Mouse (Mus musculus) liver (tissue): ENCODE data around the gene Chad.

Source experiments
- DNase-seq: peaks from one replicate; pipeline ENCODE4 v3.0.0-alpha.2; 2020; ENCODE audit warnings: mixed read lengths

The Chad gene

GRCm38 (mm10) chr11:94564437-94565150, at the start of gene Chad:
Chad (plus strand) TSS chr11:94565047.
- DNase-seq, result peak; percentile 48

- peak; percentile 42 for DNase-seq
Measured at GRCm38 (mm10) chr11:94521219-94521843, 43.5 kb upstream of the Chad start, which contains the start of gene Mycbpap. Mycbpap (minus strand) TSS chr11:94521742.

DNA sequence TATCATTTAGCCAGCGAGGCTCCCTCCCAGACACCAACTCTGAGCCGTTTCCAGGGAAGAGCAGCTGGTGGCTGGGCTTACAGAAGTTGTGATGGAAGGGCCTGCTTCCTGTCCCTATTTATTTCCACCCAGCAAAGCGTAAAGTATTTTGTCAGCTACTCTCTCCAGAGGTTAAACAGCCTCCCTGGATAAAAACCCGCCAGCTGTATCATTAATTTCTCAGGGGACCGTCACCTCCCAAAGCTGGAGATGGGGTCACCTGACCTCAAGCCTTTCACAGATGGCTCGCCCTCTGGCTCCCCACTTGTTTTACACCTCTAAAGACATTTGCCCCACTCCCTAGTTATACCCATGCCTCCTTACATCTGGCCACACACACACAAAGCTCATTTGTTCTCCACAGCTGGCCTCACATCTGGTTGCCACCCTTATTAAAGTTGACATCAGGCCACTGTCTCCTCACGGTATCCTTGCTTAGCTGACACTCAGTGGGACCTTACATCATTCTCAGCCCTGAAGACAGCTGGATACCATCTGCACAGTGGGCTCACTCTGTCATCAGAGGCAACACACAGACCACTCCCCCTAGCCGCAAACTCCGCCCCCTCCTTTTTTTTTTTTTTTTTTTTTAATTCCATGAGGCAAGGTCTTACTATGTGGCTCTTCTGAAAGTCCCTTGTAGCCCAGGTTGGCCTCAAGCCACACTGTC, 38.5 kb upstream of the Chad start:
- no peak for DNase-seq

- DNase-seq, result no peak
Measured at GRCm38 (mm10) chr11:94528879-94529278, 36.0 kb upstream of the Chad start.

- no peak for DNase-seq
Measured at GRCm38 (mm10) chr11:94533171-94533570, 31.7 kb upstream of the Chad start.

DNA sequence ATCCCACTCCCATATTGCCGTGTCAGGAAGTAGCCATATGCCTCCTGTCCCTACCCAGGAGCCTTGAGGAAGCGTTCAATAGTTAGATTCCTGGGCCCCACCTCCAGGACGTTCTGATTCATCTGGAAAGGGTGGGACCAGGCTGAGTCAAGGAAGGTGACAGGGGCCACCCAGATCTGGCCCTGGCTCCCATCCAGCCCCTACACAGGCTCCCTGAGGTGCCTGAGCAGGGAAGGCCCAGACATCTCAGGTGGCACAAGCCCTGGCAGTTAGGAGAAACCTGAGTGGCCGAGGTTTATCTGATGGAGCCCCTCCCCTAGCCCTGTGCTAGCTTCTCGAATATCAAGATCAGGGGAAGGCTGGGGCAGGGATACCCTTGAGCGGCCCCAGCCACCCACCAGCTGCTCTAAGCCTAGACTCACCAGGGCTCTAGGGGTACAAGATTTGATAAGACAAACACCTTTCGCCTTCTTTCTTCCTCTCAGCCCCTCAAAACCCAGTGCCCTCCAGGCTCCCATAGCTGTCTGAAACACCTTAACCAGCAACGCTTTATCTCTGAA, 26.0 kb upstream of the Chad start:
- DNase-seq, result no peak

- DNase-seq, result no peak
Measured at GRCm38 (mm10) chr11:94539761-94540160, 25.1 kb upstream of the Chad start.

DNA sequence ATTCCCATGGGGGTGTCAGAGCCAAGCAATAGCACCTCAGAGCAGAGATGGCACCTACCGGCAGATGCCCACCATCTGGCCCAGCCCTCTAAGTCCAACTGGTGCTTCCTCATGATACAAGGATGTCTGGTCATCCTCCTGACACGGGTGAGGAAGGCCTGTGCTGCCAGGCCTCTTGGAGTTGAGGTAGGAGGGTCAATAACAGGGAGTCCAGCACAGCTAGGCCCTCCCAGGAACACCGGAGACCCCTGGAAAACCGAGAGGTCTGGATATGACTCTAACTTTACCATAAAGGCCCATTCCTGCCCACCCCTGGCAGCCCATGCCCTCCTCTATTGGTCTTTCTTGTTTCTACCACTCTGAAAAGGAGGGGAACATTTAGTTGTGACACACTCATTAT, 22.4 kb upstream of the Chad start:
- no peak for DNase-seq

- DNase-seq, result no peak
Measured at GRCm38 (mm10) chr11:94543344-94543743, 21.5 kb upstream of the Chad start.

DNA sequence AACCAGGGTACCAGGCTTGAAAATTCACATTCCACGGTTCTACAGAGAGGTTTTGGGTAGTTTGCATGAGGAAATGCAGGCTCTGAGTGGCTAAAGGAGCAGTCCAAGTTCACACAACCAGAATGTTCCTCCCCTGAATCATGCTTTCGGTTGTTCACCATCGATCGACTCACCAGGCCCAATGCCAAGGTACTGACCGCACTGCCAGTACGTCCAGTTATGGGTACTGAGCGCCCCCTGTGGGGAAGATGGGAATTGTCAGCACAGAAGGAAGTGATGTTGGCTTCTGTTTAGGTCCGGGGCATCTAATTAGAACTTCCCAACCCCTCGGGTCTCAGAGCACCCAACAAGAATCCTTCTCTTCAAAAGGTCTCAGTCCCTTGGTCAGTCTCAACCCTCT, 20.9 kb upstream of the Chad start:
- peak; percentile 71 for DNase-seq

DNA sequence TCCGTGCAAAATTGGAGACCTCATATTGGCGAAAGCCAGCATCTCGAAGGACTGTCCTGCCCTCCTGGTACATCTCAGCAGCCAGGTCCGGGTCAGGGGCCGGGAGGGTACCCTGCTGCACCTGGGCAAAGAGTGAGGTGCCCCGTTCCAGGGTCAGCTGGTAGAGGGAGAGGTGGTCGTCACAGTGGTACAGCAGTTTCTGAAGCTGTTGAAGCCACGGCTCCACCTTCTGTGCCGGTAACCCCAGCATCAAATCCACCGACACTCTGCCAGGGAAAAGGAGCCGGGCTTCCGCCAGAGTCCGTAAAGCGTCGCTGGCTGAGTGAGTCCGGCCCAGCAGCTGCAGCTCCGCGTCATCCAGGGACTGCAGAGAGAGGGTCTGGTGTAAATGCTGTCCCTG, 20.4 kb upstream of the Chad start:
- no peak for DNase-seq

GRCm38 (mm10) chr11:94546381-94546780, 18.5 kb upstream of the Chad start:
- DNase-seq, result no peak

- no peak for DNase-seq
Measured at GRCm38 (mm10) chr11:94547271-94547670, 17.6 kb upstream of the Chad start.

DNA sequence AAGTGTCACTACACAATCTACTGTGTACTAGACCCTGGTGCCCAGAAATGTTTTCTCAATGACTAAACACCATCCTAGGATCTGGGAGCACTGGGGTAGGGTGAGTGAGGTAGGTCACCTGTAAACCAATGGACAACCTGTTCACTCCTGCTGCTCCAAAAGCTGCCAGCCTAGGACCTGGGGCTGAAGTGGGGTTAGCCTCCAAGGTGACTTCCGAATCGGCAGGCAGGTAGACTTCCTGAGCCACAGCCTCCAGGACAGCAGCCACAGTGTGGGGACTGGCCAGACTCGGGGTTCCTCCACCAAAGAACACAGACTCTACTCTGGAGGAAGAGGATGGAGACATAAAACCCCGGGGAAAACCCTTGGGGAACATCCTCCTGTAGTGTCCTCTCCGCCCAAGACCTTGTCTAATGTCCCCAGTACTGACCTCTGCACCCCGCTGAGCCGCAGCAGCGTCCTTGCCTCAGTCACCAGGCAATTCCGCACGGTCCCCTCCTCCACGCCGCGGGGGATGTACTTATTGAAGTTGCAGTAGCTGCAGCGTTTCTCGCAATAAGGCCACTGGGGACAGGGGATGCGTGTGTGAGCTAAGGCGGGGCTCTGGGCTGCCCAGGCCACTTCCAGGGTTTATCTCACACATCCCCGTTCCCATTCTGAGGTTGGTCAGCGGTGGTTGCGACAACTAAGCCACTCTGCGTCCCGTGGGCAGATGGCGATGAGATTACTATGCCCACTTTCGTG, 16.6 kb upstream of the Chad start:
- peak; percentile 26 for DNase-seq

DNA sequence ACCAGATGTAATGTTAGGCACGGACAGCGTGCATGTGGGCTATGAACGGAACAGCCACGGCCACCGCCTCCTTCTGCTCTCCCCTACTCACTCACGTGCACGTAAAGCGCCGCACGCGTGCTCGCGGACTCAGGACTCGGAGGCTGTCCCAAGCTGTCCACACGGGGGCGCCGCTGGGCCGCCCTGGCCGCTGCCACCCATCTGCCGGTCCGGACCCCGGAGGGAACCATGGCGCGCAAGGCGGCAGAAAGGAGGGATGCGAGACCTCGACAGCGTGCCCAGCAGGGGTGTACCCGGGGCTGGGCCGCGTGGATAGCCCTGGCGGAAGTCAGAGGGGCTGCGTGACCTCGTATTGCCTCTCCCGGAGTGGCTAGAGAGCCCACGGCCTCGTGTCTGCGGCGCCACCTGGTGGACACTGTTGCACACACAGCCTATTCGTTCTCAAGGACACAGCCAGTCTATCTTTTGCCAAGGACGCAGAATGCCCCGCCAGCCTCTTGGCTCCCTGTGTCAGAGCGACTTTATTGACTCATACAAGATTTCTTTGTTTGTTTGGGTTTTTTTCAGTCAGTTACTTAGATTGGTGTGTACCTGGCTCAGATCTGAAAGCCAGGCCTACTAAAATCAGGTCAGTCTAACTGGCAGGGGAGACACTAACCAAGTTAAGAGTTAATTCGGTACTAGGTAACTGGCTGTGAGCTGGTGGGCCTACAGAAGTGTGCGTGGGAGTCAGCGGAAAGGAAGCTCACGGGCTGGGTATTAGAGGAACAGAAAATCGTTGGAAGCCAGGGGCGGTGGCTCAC, 15.8 kb upstream of the Chad start, which contains the start of gene Rsad1:
Gene Rsad1 (minus strand): TSS at position 368 of the 803 bp plus-strand sequence.
- DNase-seq, result peak; percentile 91

DNA sequence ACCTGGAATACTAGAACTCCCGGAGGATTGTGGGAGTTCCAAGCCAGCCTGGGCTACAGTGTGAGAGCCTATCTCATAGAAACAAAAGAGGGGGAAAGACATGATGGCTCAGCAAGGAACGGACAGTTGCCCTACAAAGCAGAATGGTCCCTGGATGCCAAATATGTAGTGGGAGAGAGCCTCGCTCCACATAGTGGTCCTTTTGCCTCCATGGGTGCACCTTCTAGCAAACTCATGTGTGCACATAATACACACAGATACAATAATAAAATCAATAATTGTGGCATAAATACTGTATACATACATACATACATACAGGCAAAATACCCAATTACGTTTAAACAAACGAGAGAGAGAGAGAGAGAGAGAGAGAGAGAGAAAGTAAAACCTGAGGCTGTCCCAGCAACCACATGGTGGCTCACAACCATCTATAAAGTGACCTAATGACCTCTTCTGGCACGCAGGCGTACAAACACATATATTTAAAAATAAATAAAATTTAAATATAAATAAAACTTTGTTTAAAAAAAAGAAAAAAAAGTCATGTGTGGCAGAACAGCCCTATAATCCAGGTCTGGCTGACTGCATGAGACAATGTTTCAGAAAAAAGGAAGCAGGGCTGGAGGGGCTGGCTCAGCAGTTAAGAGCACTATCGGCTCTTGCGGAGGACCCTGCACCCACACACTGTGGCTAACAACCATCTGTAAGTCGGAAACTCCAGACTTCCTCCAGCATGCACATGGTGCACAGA, 15.0 kb upstream of the Chad start:
- peak; percentile 30 for DNase-seq

DNA sequence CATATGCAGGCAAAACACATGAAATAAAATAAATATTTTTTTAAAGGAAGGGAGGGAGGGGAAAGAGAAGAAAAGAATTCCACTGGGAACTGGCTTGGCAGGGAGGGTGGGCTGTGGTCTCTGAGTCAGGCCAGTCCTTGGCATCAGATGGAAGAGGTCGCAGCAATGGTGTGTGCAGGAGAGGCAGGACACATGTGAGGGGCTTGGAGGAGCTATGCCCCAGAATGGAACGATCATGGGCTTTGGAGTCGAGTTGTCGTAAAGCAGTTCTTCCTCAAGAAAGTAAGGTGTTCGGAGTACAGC, 14.5 kb upstream of the Chad start:
- DNase-seq, result no peak

DNA sequence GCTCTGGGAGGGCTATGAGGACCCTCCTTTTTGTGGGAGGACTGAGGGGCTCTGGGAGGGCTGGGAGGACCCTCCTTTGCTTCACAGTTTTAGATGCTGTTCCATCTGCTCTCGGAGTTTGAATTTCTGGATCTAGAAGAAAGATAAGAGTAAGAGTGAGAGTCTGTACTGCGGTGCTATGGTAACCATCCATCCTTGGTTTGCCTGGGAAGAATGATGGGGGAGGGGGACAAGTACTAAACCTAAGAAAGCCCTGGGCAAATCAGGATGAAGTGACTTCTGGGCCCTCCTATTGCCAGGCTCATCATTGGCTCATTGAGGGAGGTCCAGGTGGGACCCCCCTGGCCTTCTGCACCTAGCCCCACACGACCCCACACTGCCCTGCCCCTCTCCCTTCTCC, 6.6 kb upstream of the Chad start:
- no peak for DNase-seq

DNA sequence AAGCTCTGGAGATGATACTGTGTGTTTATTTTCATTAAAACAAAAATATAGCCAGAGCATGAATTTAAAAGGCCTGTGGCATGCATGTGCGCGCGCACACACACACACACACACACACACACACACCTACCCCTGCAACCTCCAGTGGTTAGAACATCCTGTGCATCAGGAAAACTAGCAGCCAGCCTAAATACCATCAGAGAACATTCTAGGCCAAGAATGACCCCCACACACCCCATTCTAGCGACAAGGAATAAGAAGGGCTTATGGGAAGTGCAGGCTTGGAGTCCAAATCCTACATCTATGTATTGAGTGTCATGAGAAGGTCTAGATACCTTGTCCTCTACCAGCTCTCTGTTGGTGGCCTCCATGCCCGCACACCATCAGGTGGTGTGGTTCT, 1.5 kb upstream of the Chad start:
- DNase-seq, result no peak

DNA sequence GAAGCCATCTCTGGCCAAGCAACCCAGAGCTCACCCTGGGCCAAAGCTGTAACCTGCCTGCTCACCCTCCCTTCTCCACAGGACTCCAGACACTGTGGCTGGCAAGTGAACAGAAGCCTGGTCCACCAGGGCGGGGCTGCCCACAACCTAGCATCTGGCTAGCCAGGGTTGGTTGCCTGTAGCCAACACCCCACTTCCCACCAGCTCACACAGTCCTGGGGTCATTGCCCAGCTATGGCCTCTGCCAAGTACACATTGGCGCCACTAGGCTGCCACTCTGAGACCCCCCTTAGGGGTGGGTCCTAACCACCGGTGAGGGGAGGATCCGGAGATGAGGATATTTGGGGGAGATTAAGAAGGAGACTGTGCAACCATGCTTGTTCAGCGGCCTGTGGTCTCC, 1.0 kb upstream of the Chad start:
- no peak for DNase-seq

- no peak for DNase-seq
Measured at GRCm38 (mm10) chr11:94565151-94565479, 268 bp downstream of the Chad start.

- DNase-seq, result no peak
Measured at GRCm38 (mm10) chr11:94566534-94566933, 1.7 kb downstream of the Chad start.
